Mouse (Mus musculus): ENCODE data around the gene Il1rl2.

Il1rl2 gene

DNA sequence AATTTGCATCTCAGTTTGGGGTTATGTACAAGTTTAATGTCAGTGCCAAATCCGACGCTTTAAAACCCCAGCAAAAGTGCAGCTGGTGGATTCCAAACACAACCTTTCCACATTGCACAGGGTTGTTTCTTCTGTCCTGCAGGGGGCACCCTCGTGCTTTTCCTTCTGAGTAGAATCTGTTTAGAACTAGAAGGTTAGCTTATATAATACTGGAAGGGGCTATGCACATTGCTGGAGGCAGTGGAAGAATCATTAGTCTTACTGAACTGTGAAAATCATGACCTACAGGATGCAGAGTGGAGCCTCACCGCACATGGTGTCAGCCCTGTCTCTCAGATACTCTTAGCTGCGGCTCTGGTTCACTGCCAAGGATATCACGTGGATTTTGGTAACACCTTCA is 55.7 kb downstream of the Il1rl2 start:
- DNase-seq (ENCODE audit: low spot score in 2 of 2): peak; percentile 24 to 48

GRCm38 (mm10) chr1:40380990-40381389 is 56.6 kb downstream of the Il1rl2 start:
- no peak for DNase-seq (ENCODE audit: low spot score in 2 of 2)

GRCm38 (mm10) chr1:40382841-40383240 is 58.4 kb downstream of the Il1rl2 start:
- DNase-seq (ENCODE audit: low spot score in 2 of 2): no peak

- DNase-seq (ENCODE audit: low spot score in 2 of 2): no peak
Measured at GRCm38 (mm10) chr1:40384931-40385545, 60.6 kb downstream of the Il1rl2 start.

DNA sequence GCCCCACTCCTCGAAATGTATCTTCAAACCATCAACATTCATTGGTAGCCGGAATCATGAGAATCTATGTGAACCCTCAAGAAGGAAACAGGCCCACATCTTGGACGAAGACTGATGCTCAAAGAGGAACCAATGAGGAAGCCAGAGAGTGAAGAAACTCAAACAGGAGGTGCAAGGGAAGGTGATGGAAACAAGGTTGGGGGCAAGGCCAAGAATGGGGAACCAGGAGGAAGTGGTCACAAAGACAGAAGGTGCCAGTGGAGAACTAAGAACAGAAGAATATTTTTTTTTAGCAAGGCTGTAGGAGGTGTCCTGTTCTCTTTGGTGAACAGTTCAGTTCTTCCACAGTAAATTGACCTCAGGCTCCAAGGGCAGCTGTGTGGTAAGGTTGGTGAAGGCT is 67.0 kb downstream of the Il1rl2 start:
- DNase-seq (ENCODE audit: low spot score in 2 of 2): no peak

- no peak for DNase-seq (ENCODE audit: low spot score in 2 of 2)
Measured at GRCm38 (mm10) chr1:40392535-40392934, 68.1 kb downstream of the Il1rl2 start.

GRCm38 (mm10) chr1:40393214-40393613 is 68.8 kb downstream of the Il1rl2 start:
- no peak for DNase-seq (ENCODE audit: low spot score in 2 of 2)

- no peak for DNase-seq (ENCODE audit: low spot score in 2 of 2)
Measured at GRCm38 (mm10) chr1:40399639-40400038, 75.2 kb downstream of the Il1rl2 start.

GRCm38 (mm10) chr1:40404682-40405081 is 80.3 kb downstream of the Il1rl2 start:
- no peak for DNase-seq (ENCODE audit: low spot score in 2 of 2)

DNA sequence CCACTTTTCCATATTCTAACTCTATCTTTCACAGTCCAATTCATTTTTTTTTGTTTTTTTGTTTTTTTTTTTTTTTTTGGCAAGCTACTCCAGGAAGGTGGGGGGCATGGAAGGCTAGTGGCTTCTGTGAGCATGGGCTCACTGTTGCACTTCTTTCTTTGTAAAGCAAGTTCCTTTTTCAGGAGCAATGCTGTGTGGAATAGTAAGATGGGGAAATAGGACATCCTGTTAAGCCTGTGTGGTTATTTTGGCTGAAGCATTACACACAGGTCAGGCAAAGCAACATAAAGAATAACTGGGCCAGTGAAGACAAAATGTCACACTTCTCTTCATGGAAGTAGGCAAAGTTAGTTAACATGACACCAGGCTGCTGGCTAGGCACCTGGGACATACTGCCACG is 85.5 kb downstream of the Il1rl2 start:
- DNase-seq (ENCODE audit: low spot score in 2 of 2): no peak

- DNase-seq (ENCODE audit: low spot score in 2 of 2): no peak
Measured at GRCm38 (mm10) chr1:40413039-40413438, 88.6 kb downstream of the Il1rl2 start.

- no peak for DNase-seq (ENCODE audit: low spot score in 2 of 2)
Measured at GRCm38 (mm10) chr1:40414276-40414675, 89.9 kb downstream of the Il1rl2 start.

GRCm38 (mm10) chr1:40414863-40415656 is 90.7 kb downstream of the Il1rl2 start:
- no peak for DNase-seq (ENCODE audit: low spot score in 2 of 2)

DNA sequence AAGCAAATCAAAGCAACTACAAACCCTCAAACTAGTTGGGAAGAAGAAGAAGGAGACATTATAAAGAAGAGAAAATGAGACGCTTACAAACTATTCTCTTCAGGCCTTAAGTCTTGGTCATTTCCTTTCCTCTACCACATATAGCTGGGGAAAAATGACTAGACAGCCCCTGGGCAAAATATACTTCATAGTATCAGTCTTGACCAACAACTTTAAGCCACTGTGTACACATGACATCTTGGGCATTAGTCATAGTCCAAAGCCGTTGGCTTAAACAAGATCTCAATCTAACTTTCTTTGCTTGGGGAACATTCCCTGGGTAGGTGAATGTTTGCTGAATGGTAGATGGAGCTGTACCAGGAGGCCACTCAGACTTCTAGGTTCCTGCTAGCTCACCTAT is 92.6 kb downstream of the Il1rl2 start:
- DNase-seq (ENCODE audit: low spot score in 2 of 2): no peak

Measured in spleen, postnatal 14 days (tissue).